Mouse (Mus musculus) layer of hippocampus, postnatal 25 days (tissue): ENCODE measurements around the gene Krit1. TPM values are rescaled to one million over a fixed set of nuclear protein-coding genes. Genes with fewer than 3 reads are reported as not detected.
"Not testable (repeated sequence)": the region's sequence is repeated elsewhere in the genome, so short reads cannot be mapped to it uniquely, and the experiment has no call there.

Experiments used
- DNase-seq, 2 experiments: peaks; one replicate each; pipeline ENCODE4 v3.0.0; 2022; ENCODE audit warnings: mixed read lengths in 2 of 2, low spot score in 1 of 2; ENCODE audit errors: extremely low spot score in 1 of 2
- total RNA-seq, 2 experiments: library from RNA; stranded (reverse); gene quantifications; 2 replicates each; pipeline ENCODE4 v1.2.3; 2021

Krit1 gene
- total RNA-seq, 2 experiments from 2014 or later, result 44.0 to 54.2 TPM

DNA sequence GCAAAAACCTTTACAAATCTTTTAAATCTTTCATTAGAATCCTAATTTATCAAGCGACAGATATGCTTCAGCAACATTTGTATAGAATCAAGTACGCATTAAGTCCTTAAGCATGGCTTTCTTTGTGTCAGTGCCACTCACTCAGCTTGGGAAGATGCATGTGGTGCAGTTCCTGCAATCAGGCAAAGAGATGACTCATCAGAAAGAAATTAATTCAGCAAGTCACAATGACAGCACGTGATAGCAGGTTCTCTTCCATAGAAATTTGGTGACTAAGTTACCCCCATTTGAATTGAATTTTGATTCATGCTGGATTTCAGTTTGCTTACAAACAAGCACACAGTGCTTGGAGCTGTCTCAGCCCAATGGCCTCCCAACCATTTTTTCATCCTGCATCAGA is 70.5 kb downstream of the Krit1 start:
- no peak for DNase-seq

DNA sequence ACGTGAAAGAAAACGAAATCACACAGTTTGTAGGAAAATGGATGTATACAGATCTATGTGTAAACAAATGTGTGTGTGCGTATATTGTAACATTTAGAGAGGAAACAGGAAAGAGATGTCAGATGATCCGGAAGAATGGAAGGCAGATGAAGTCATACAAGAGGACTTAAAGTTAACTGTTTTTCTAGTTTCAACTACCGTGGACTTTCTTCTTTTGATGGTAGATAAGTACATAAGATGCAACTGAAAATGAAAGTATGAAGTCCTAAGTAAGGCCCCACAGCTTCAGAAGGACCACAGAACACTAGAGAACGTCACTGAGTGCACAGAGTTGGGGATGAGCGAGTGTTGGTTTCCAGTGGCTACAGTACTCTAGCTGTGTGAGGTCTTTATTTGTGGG is 83.9 kb downstream of the Krit1 start:
- DNase-seq, result not testable (repeated sequence)

DNA sequence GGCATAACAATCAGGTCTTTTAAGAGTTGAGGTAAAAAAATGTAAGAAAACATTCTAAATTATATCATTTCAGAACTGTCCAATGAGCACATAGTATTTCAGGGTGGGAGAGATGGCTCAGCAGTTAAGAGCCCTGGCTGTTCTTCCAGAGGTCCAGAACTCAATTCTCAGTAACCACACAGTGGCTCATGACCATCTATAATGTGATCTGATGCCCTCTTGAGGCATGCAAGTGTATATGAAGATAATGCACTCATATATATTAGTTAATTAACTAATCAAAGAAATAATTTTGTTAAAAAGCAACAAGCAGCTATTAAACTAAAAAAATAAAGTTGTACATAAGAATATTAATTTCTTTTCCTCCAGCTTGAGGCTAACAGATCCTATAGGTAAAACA is 86.2 kb downstream of the Krit1 start:
- DNase-seq, result no peak

DNA sequence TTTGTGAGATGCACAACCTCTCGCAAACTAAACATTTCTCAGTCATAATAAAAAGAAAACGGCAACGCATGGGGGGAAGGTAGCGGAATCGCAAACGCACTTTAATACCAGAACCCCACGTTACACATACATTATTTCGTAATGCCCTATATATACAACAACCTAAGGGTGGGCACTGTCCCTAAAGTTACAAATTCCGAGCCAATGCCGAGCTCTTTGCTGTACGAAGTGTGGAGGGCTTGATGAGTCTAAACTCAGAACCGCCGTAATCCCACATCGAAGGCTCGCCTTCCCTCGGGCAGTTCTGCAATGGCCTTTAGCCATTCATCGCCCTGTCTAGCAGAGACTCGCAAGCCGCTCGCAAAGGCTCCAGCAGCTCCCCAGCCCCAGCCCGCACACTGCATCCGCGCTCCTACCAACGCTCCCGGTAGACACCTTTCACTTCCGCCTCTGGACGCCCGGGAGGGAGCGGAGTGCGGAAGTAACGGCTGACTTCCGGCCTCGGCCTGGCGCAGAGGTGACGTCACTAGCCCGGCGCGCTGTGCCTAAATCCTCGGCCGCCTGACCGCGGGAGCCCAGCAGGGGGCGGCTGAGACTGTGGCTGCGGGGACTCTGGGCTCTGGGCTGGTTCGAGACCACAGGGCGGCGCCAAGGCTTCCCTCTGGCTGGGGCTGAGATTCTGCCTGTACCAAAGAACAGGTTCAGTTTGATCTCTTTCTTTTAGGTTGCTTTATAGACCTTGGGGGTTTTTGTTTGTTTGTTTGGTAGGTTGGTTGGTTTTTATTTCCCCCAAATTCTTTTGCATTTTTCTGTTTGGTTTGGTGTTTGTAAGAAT is 90.7 kb downstream of the Krit1 start, which contains the start of gene Mterf1a:
TSS of gene Mterf1a (minus strand) at position 475 of the 835 bp plus-strand sequence.
- peak in 1 of 2 experiments; percentile 7 for DNase-seq

DNA sequence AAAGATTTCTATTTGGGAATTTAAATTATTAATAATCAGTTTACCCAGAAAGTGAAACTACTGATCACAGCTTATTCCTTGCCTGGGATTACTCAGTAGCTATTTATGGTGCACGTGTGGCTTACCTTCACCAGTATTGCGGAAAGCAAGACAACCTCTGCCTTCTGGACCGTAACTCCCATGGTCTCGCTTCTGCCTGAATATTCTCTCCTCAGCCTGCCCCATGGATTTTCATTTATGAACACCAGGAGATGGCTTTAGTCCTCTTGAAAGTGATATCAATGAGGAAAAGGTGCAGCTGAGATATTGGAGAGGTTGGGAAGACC is 91.3 kb downstream of the Krit1 start:
- not testable (repeated sequence) for DNase-seq

Other genes with a start within 250 kb of the Krit1 start
- 1 to 10 TPM; 2.5 to 7.3 TPM for gene 1700109H08Rik, start 231.6 kb upstream of the Krit1 start, total RNA-seq
- 10 to 100 TPM; 22.9 to 24.7 TPM for gene Pex1, start 207.1 kb upstream of the Krit1 start, total RNA-seq
- gene Rbm48, start 206.6 kb upstream of the Krit1 start, total RNA-seq, result 1 to 10 TPM; 9.6 to 9.9 TPM
- gene Tmbim7, start 152.0 kb upstream of the Krit1 start, total RNA-seq, result not detected
- gene Gatad1, start 146.0 kb upstream of the Krit1 start, total RNA-seq, result 100 to 1,000 TPM; 103 to 112 TPM
- 10 to 100 TPM; 82.0 to 92.3 TPM for gene Ankib1, start 259 bp upstream of the Krit1 start, total RNA-seq
- gene Lrrd1, start 42.0 kb downstream of the Krit1 start, total RNA-seq, result under 1 TPM; 0.20 to 0.23 TPM
- 10 to 100 TPM in 1 of 2 experiments, 1 to 10 TPM in 1; 8.1 to 11.9 TPM for gene Mterf1a, start 90.7 kb downstream of the Krit1 start, total RNA-seq
- gene Akap9, start 124.9 kb downstream of the Krit1 start, total RNA-seq, result 10 to 100 TPM; 57.2 to 62.5 TPM